Comparison of ENCODE assay signal across 25 mouse cellular contexts in genomic region chr13:41645483-41645859, GRCm38 (mm10). TPM values are rescaled to one million over a fixed set of nuclear protein-coding genes. Genes with fewer than 3 reads are reported as not detected.
DNase-seq lines count a peak whose midpoint lies in the region; ATAC-seq and TF ChIP-seq lines count a peak whose summit lies in the region.
"Had no signal": no experiment of that assay in that cellular context is flagged by ENCODE, and none has a peak within 500 bp of the region (broad histone marks: within the 10 kb centered on the region; RNA-seq: fewer than 3 reads in every experiment).

No protein-coding gene starts in this region.

- H3K9ac ChIP-seq in heart, embryonic 12.5 days, result no peak overlapping the region
- no peak overlapping the region for H3K9ac ChIP-seq in lung, embryonic 15.5 days
- H3K9ac ChIP-seq in stomach, embryonic 15.5 days, result no peak overlapping the region
- H3K9ac ChIP-seq: hindbrain, embryonic 13.5 days; limb, embryonic 12.5 days; liver, postnatal 0 days had no signal

- no peak for TF ChIP-seq CTCF in lung, adult 2 months (IDR thresholded peaks at IDR 0.05; ENCODE audit: insufficient read depth, low read length)
- TF ChIP-seq CTCF in brain, embryonic 14.5 days (IDR thresholded peaks at IDR 0.05; ENCODE audit: borderline replicate concordance, extremely low read depth, insufficient read depth, insufficient read length), result no peak

- no peak for TF ChIP-seq POLR2A in lung, adult 2 months (IDR thresholded peaks at IDR 0.05; ENCODE audit: borderline replicate concordance, extremely low read depth, low read depth, low read length)
- TF ChIP-seq POLR2A in brain, embryonic 14.5 days (IDR thresholded peaks at IDR 0.05; ENCODE audit: borderline replicate concordance, extremely low read depth, insufficient read depth, insufficient read length, poor library complexity, severe bottlenecking), result no peak

- no peak overlapping the region for H3K4me3 ChIP-seq in heart, embryonic 12.5 days
- H3K4me3 ChIP-seq in lung, embryonic 15.5 days, result no peak overlapping the region
- no peak overlapping the region for H3K4me3 ChIP-seq in lung, adult 2 months (replicated peaks; ENCODE audit: extremely low read depth, low read depth, low read length)
- no peak overlapping the region for H3K4me3 ChIP-seq in stomach, embryonic 15.5 days (replicated peaks)
- H3K4me3 ChIP-seq: forebrain, embryonic 10.5 days; hindbrain, embryonic 13.5 days; limb, embryonic 12.5 days had no signal

- 38% methylated on average over 5 of the region's 5 CpGs for WGBS in heart, embryonic 12.5 days
- 54% methylated on average over 5 of the region's 5 CpGs for WGBS in lung, embryonic 15.5 days
- WGBS in lung, adult 2 months, result 78% methylated on average over 5 of the region's 5 CpGs
- 70% methylated on average over 5 of the region's 5 CpGs for WGBS in stomach, embryonic 15.5 days

- H3K27ac ChIP-seq in heart, embryonic 12.5 days (ENCODE audit: poor library complexity, severe bottlenecking), result 0 out of 2 replicates have a peak overlapping the region, but pooled peaks have one; percentile 9
- peak overlapping the region; percentile 77 for H3K27ac ChIP-seq in lung, embryonic 15.5 days
- peak overlapping the region; percentile 62 for H3K27ac ChIP-seq in stomach, embryonic 15.5 days
- H3K27ac ChIP-seq: forebrain, embryonic 10.5 days; hindbrain, embryonic 13.5 days had no signal

- no peak for DNase-seq in heart, adult 8-10 months (ENCODE audit: low spot score)
- no peak for DNase-seq in lung, adult 2 months
- peak; percentile 45 for DNase-seq in brain, embryonic 14.5 days (ENCODE audit: low read depth)
- DNase-seq in cerebellum, adult 8-10 months, result no peak
- DNase-seq: adrenal gland, postnatal 36 days; B cell, adult 2 months; cerebellum, adult 11 months; cerebellum, postnatal 14 days; gastrocnemius, postnatal 25 days; kidney, adult 18-20 months; kidney, postnatal 4 days; liver, postnatal 0 days; thymus, postnatal 14 days had no signal

- no peaks in the 10 kb centered on the region for H3K9me3 ChIP-seq in heart, embryonic 12.5 days (replicated peaks)
- H3K9me3 ChIP-seq in lung, embryonic 15.5 days, result no peaks in the 10 kb centered on the region
- H3K9me3 ChIP-seq in stomach, embryonic 15.5 days, result no peaks in the 10 kb centered on the region
- H3K9me3 ChIP-seq: forebrain, embryonic 10.5 days; G1E; hindbrain, embryonic 13.5 days; limb, embryonic 12.5 days had no signal

- no peaks in the 10 kb centered on the region for H3K27me3 ChIP-seq in heart, embryonic 12.5 days (replicated peaks)
- no peaks in the 10 kb centered on the region for H3K27me3 ChIP-seq in lung, embryonic 15.5 days
- H3K27me3 ChIP-seq in stomach, embryonic 15.5 days (replicated peaks), result no peaks in the 10 kb centered on the region
- H3K27me3 ChIP-seq: CH12.LX; hindbrain, embryonic 13.5 days; limb, embryonic 12.5 days; Patski had no signal

- peaks cover 47% of the 10 kb centered on the region for H3K4me1 ChIP-seq in heart, embryonic 12.5 days (replicated peaks)
- H3K4me1 ChIP-seq in lung, embryonic 15.5 days, result peaks cover 27% of the 10 kb centered on the region
- H3K4me1 ChIP-seq in lung, adult 2 months (ENCODE audit: control insufficient read depth, insufficient read depth, low read length), result peaks cover 11% of the 10 kb centered on the region; the same call in 1 of the 2 replicates
- H3K4me1 ChIP-seq in stomach, embryonic 15.5 days, result peaks cover 12% of the 10 kb centered on the region; the same call in 1 of the 2 replicates
- H3K4me1 ChIP-seq: hindbrain, embryonic 13.5 days had no signal

- no peaks in the 10 kb centered on the region for H3K36me3 ChIP-seq in heart, embryonic 12.5 days
- H3K36me3 ChIP-seq in lung, embryonic 15.5 days, result no peaks in the 10 kb centered on the region
- H3K36me3 ChIP-seq in stomach, embryonic 15.5 days, result no peaks in the 10 kb centered on the region
- H3K36me3 ChIP-seq: forebrain, embryonic 10.5 days; hindbrain, embryonic 13.5 days; limb, embryonic 12.5 days had no signal

- H3K4me2 ChIP-seq in heart, embryonic 12.5 days, result no peak overlapping the region
- H3K4me2 ChIP-seq in lung, embryonic 15.5 days, result no peak overlapping the region
- no peak overlapping the region for H3K4me2 ChIP-seq in stomach, embryonic 15.5 days
- H3K4me2 ChIP-seq: hindbrain, embryonic 13.5 days; limb, embryonic 12.5 days; liver, embryonic 11.5 days had no signal

- no peak for ATAC-seq in heart, embryonic 12.5 days (ENCODE audit: insufficient number of reproducible peaks, low FRiP score)
- ATAC-seq in lung, embryonic 15.5 days (ENCODE audit: borderline replicate concordance, extremely low read depth, low FRiP score, low TSS enrichment), result no peak
- ATAC-seq in stomach, embryonic 15.5 days (ENCODE audit: insufficient read depth, low FRiP score, low read depth), result no peak
- ATAC-seq: inflammation-experienced regulatory T-cells, adult 6 months; liver, postnatal 0 days; midbrain, embryonic 16.5 days; Patski had no signal

RNA-seq across cellular contexts. Expression of gene Tmem170b, which starts 39.8 kb away (rescaled TPM):
- polyA plus RNA-seq in heart, embryonic 12.5 days (2016; fragmentation: Nextera tagmentation; extraction: Ambion mirVana), result 17.8 and 18.2 TPM in 2 replicates
- total RNA-seq in heart, adult 8-10 months (2022), result 10 to 100 TPM; 22.2 to 26.4 (median 24.5) TPM
- 10.0 and 11.2 TPM in 2 replicates for polyA plus RNA-seq in lung, embryonic 15.5 days (2015; fragmentation: Nextera tagmentation; extraction: Ambion mirVana)
- polyA plus RNA-seq in lung, adult 2 months (2012; rRNA removed), result 5.4 and 6.6 TPM in 2 replicates
- polyA plus RNA-seq in brain, embryonic 14.5 days (2012; rRNA removed), result 10.8 and 20.4 TPM in 2 replicates
- 9.2 and 9.5 TPM in 2 replicates for polyA plus RNA-seq in stomach, embryonic 15.5 days (2015; fragmentation: Nextera tagmentation; extraction: Ambion mirVana)

Comparison
In these comparisons a context has a peak if more than half of its experiments do, and no peak if none do; other contexts are left out.
1. H3K27ac ChIP-seq: peak in every context shown above with its lines; median percentile 77 in lung, embryonic 15.5 days; 62 in stomach, embryonic 15.5 days; 9 in heart, embryonic 12.5 days.